Mouse (Mus musculus): ENCODE data around the gene Oprd1. TPM values are rescaled to one million over a fixed set of nuclear protein-coding genes. Genes with fewer than 3 reads are reported as not detected.
A peak's percentile ranks its signal among the peaks of the same experiment; 100 is the strongest.

Gene Oprd1
- polyA plus RNA-seq, 1 experiment from 2014 or later: 0.05 TPM

DNA sequence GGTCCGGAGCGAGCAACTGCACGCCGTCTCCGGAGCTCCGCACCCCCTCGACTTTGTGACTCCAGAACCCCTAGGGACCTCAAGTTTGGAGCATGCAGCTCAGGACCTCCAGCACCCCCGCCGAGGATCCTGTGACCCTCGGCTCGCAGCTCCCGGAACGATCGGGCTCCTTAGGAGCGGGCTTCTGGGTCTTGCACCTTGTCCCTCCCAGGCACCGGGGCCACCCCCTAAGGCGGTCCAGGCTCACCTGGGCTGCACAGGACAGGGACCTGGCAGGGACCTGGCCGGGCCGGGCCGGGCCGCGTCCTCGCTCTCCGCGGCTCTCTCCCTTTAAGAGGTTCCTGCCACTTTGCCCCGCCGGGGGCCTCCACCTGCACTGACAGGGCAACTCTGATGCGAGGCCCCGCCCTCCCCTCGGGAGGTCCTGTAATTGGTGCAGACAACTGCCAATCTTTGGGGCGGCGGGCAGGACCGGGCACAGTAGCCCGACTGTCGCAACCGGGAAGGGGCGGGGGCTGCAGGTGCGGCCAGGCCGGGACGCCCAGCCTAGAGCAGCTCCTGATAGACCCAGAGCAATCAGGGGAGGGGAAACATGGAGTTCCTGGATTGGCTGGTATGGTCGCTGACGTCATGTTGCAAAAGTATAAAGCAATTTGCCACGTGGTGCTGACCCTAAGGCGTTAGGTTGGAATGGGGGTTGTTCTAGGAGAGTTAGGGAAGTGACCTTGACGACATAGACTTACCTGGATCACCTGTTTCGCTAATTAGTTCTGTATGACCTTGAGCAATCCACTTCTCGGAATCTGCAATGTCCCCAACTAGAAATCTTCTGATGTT lies 69.1 kb downstream of the Oprd1 start, which contains the start of gene Epb41:
TSS of gene Epb41 (minus strand) at position 389 of the 837 bp plus-strand sequence.
- no peaks in the 10 kb centered on the region for H3K36me3 ChIP-seq (ENCODE audit: insufficient read depth, low read length)
- peak; percentile 6; the same call in 1 of the 2 replicates for TF ChIP-seq CTCF (IDR thresholded peaks at IDR 0.05; ENCODE audit: low read depth)
- peak within 1 kb of the TSS; percentile 90 for H3K4me2 ChIP-seq (ENCODE audit: low read length)
- H3K27ac ChIP-seq: peak within 1 kb of the TSS; percentile 88
- no peaks in the 10 kb centered on the region for H3K9me3 ChIP-seq (replicated peaks; ENCODE audit: low read length)
- H3K4me1 ChIP-seq (replicated peaks; ENCODE audit: insufficient read depth, low read length): 0 out of 2 replicates have a peak, but pooled peaks cover 8% of the 10 kb centered on the region
- ATAC-seq (replicated peaks; ENCODE audit: low FRiP score, low read depth) (peak; percentile 95), DNase-seq (ENCODE audit: low spot score) (peak; percentile 90)
- 1% methylated on average over 47 of the region's 47 CpGs for WGBS
- H3K4me3 ChIP-seq (replicated peaks; ENCODE audit: low read depth, low read length): peak within 1 kb of the TSS; percentile 73
- H3K9ac ChIP-seq (ENCODE audit: low read depth, low read length): peak within 1 kb of the TSS; percentile 82
- H3K27me3 ChIP-seq (ENCODE audit: insufficient read depth, low read length): no peaks in the 10 kb centered on the region

DNA sequence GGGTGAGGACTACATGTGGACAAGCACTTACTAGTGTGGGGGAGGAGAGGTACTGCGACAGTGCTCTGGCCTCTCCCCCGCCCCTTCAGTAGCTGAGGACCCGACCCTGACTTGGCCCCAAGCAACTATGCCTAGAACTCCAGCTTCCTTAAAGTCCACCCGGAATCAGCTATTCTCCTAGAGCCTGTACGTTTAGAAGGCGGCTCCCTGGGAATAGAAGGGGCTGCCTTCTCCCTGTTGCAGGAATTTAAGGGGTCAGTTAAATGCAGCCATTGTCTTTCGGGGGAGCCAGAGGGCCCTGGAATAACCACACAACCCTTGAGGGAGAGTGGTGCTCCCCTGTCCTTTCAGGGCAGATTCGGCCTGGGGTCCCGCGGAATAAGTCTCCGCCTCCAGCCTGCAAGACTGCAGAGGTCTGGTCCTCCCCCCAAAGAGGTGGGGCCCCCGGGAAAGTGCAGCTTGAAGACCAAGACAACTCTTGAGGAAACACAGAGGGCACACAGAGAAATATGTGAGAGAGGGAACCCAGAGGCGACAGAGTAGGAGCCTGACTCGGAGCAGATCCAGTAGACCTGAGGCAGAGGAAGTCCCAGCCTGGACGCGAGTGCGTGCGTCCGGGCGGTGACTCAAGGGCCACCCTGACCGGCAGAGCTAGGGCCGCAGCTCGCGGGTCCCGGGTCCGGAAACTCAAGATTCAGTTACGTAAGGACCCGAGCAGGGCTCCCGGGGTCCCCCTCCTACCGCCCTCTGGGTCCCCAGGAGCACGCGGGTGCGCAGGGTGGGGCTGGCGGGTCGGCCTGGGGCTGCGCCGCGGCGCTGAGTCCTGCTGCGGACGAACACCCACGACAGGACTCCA lies 70.0 kb downstream of the Oprd1 start, which contains the start of gene Gm10300:
TSS of gene Gm10300 (plus strand) at position 621 of the 856 bp plus-strand sequence.
- Histone ChIP-seq H3K9ac (ENCODE audit: low read depth, low read length) (peak within 1 kb of the TSS; percentile 82), H3K4me1 (replicated peaks; ENCODE audit: insufficient read depth, low read length) (0 out of 2 replicates have a peak, but pooled peaks cover 8% of the 10 kb centered on the region), H3K4me3 (replicated peaks; ENCODE audit: low read depth, low read length) (peak within 1 kb of the TSS; percentile 73), H3K36me3 (ENCODE audit: insufficient read depth, low read length) (no peaks in the 10 kb centered on the region), H3K9me3 (replicated peaks; ENCODE audit: low read length) (no peaks in the 10 kb centered on the region), H3K27me3 (ENCODE audit: insufficient read depth, low read length) (no peaks in the 10 kb centered on the region), H3K4me2 (ENCODE audit: low read length) (peak within 1 kb of the TSS; percentile 90), H3K27ac (peak within 1 kb of the TSS; percentile 88)
- ATAC-seq (replicated peaks; ENCODE audit: low FRiP score, low read depth) (peak; percentile 14; the same call in 1 of the 2 replicates), DNase-seq (ENCODE audit: low spot score) (peak; percentile 72)
- no peak for TF ChIP-seq CTCF (IDR thresholded peaks at IDR 0.05; ENCODE audit: low read depth)
- 1% methylated on average over 42 of the region's 42 CpGs for WGBS

GRCm38 (mm10) chr4:132072946-132073345 lies 71.3 kb downstream of the Oprd1 start:
- H3K9me3 ChIP-seq (replicated peaks; ENCODE audit: low read length): no peaks in the 10 kb centered on the region
- no peaks in the 10 kb centered on the region for H3K27me3 ChIP-seq (ENCODE audit: insufficient read depth, low read length)
- H3K9ac ChIP-seq (ENCODE audit: low read depth, low read length): 0 out of 2 replicates have a peak overlapping the region, but pooled peaks have one; percentile 5
- peak overlapping the region; percentile 69 for H3K27ac ChIP-seq
- no peaks in the 10 kb centered on the region for H3K36me3 ChIP-seq (ENCODE audit: insufficient read depth, low read length)
- peak overlapping the region; percentile 16; the same call in 1 of the 2 replicates for H3K4me2 ChIP-seq (ENCODE audit: low read length)
- TF ChIP-seq CTCF (IDR thresholded peaks at IDR 0.05; ENCODE audit: low read depth): peak; percentile 31; the same call in 1 of the 2 replicates
- DNase-seq (ENCODE audit: low spot score) (no peak), ATAC-seq (replicated peaks; ENCODE audit: low FRiP score, low read depth) (peak; percentile 47)
- 0 out of 2 replicates have a peak, but pooled peaks cover 8% of the 10 kb centered on the region for H3K4me1 ChIP-seq (replicated peaks; ENCODE audit: insufficient read depth, low read length)
- no peak overlapping the region for H3K4me3 ChIP-seq (replicated peaks; ENCODE audit: low read depth, low read length)
- WGBS: 73% methylated on average over 6 of the region's 6 CpGs

GRCm38 (mm10) chr4:132072156-132072555 lies 72.1 kb downstream of the Oprd1 start:
- H3K9me3 ChIP-seq (replicated peaks; ENCODE audit: low read length): no peaks in the 10 kb centered on the region
- H3K4me2 ChIP-seq (ENCODE audit: low read length): no peak overlapping the region
- H3K9ac ChIP-seq (ENCODE audit: low read depth, low read length): no peak overlapping the region
- 0 out of 2 replicates have a peak, but pooled peaks cover 8% of the 10 kb centered on the region for H3K4me1 ChIP-seq (replicated peaks; ENCODE audit: insufficient read depth, low read length)
- H3K4me3 ChIP-seq (replicated peaks; ENCODE audit: low read depth, low read length): no peak overlapping the region
- H3K27ac ChIP-seq: no peak overlapping the region
- no peak for DNase-seq (ENCODE audit: low spot score)
- no peak for ATAC-seq (replicated peaks; ENCODE audit: low FRiP score, low read depth)
- H3K36me3 ChIP-seq (ENCODE audit: insufficient read depth, low read length): no peaks in the 10 kb centered on the region
- TF ChIP-seq CTCF (IDR thresholded peaks at IDR 0.05; ENCODE audit: low read depth): no peak
- WGBS: 67% methylated on average over 3 of the region's 3 CpGs
- H3K27me3 ChIP-seq (ENCODE audit: insufficient read depth, low read length): no peaks in the 10 kb centered on the region

DNA sequence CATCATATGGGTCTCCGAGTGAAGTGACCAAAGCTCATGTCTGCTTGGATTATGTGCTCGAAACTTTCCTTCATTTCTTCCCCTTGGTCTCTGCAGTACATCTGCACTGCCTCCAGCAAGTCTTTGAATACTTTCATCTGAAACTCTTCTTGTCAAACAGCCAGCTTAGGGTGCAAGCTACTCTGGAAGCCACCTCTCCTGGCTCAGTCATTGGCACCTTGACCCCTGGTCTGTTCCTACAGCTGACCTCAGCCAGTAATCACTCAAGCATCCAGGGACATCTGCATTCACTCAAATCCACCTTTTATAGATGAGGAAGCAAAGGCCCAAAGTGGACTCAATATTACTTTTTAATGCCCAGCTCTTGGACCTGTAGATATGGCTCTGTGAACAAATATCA lies 72.6 kb downstream of the Oprd1 start:
- H3K4me3 ChIP-seq (replicated peaks; ENCODE audit: low read depth, low read length): no peak overlapping the region
- H3K36me3 ChIP-seq (ENCODE audit: insufficient read depth, low read length): no peaks in the 10 kb centered on the region
- no peak overlapping the region for H3K9ac ChIP-seq (ENCODE audit: low read depth, low read length)
- no peak for TF ChIP-seq CTCF (IDR thresholded peaks at IDR 0.05; ENCODE audit: low read depth)
- ATAC-seq (replicated peaks; ENCODE audit: low FRiP score, low read depth): no peak
- 0 out of 2 replicates have a peak, but pooled peaks cover 8% of the 10 kb centered on the region for H3K4me1 ChIP-seq (replicated peaks; ENCODE audit: insufficient read depth, low read length)
- no peak overlapping the region for H3K27ac ChIP-seq
- H3K27me3 ChIP-seq (ENCODE audit: insufficient read depth, low read length): no peaks in the 10 kb centered on the region
- WGBS: 88% methylated on average over 2 of the region's 2 CpGs
- DNase-seq (ENCODE audit: low spot score): no peak
- no peak overlapping the region for H3K4me2 ChIP-seq (ENCODE audit: low read length)
- no peaks in the 10 kb centered on the region for H3K9me3 ChIP-seq (replicated peaks; ENCODE audit: low read length)

GRCm38 (mm10) chr4:132067938-132068235 lies 76.4 kb downstream of the Oprd1 start:
- DNase-seq (ENCODE audit: low spot score) (no peak), ATAC-seq (replicated peaks; ENCODE audit: low FRiP score, low read depth) (no peak)
- H3K27ac ChIP-seq: no peak overlapping the region
- H3K9me3 ChIP-seq (replicated peaks; ENCODE audit: low read length): no peaks in the 10 kb centered on the region
- no peak overlapping the region for H3K4me2 ChIP-seq (ENCODE audit: low read length)
- 64% methylated on average over 2 of the region's 2 CpGs for WGBS
- H3K27me3 ChIP-seq (ENCODE audit: insufficient read depth, low read length): no peaks in the 10 kb centered on the region
- no peak overlapping the region for H3K4me3 ChIP-seq (replicated peaks; ENCODE audit: low read depth, low read length)
- no peak for TF ChIP-seq CTCF (IDR thresholded peaks at IDR 0.05; ENCODE audit: low read depth)
- peaks cover 11% of the 10 kb centered on the region for H3K4me1 ChIP-seq (replicated peaks; ENCODE audit: insufficient read depth, low read length)
- no peak overlapping the region for H3K9ac ChIP-seq (ENCODE audit: low read depth, low read length)
- H3K36me3 ChIP-seq (ENCODE audit: insufficient read depth, low read length): no peaks in the 10 kb centered on the region

Measured in kidney, postnatal 0 days (tissue).